Mouse (Mus musculus) thymus, postnatal 25 days (tissue): ENCODE data around the gene Ddx60.
"Not testable (repeated sequence)": the region's sequence is repeated elsewhere in the genome, so short reads cannot be mapped to it uniquely, and the experiment has no call there.

Experiments
- DNase-seq: peaks from one replicate; pipeline ENCODE4 v3.0.0; 2022

Ddx60 gene

DNA sequence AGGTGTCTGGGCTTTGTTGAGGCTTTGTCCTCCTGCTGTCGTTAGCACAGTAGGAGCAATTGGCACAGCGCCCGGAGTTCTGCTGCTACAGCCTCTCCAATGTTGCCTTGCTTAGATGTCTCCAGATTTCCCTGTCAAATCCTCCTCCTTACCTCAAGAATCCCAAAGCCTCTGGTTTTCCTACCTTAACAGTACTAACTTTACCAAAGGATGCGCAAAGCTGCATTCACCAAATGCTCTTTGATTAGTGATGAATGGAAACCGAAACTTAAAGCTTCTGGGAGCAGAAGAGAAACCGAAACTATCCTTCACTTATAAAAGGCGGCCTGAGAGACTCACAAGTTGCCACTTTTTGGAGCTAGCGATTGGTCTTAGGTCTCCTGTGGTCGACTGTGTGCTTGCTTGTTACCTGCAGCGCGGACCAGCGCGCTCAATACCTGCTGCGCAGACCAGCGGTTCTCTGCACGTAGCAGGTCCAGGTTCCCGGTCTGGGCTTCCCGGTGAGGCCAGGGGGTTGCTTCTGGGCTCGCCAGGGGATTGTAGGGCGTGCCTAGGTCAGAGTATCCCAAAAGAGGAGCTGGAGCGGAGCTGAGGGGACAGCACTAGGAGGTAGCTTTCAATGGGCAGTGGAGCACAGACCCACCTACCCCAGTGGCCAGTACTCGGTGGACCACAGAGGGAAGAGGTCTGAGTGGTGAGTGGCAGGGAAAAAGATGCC lies at the start of gene Ddx60:
TSS of gene Ddx60 (plus strand) at position 311 of the 718 bp plus-strand sequence.
- DNase-seq = peak; percentile 45

DNA sequence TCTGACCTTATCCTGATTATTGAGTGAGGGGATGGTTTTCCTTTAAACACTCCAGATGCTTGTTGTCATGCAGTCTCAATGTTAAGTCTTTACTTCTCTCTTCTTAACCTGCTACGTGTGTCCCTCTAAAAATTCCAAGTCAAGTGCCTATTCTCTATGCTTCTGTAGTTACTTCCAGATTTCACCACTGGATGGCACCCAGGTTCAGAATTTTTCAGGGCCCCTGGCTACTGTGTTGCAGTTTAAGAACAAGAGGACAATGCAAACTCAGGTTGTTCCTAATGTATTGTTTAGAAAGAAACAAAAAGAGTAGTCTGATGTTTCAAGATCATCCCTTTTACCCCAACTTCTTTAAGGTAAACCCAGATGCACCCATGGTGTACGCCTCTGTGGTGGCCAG lies 33.8 kb upstream of the Ddx60 start:
- no peak for DNase-seq

DNA sequence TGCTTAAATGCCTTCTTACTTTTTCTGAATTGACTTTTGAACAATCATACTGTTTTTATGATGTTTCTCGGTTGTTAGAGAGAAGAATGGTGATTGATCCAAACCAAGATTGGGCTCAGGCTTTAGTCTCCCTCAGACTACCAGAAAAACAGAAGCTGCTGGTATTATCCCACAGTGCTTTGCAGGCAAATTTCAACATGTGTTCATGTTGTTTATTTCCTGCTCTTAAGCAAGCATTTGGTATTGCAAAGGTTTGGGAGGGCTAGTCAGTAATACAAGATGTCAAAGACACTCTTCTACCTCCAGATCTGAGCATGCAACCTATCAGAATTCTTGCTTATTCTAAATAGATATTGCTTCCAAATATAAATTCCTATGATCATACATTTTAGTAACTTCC lies 31.1 kb upstream of the Ddx60 start:
- DNase-seq = no peak

DNA sequence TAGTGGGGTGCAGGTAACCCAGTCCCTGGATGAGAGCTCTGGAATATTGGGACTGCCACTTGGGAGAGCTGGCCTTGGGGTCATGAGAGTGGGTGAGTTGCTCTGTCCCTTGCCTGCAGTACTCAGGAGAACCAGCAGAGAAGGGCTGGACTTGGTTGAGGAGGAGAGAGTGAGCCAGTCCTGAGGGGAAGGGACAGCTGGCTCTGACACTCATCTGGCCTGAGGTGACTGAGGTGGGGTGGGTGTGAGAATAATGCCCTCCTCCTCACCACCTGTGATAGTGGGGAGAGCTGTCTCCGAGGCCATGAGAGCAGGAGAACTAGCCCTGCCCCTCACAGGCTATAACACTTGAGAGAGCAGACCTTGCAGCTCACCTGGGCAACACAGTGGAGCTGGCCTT lies 30.5 kb upstream of the Ddx60 start:
- DNase-seq = no peak

DNA sequence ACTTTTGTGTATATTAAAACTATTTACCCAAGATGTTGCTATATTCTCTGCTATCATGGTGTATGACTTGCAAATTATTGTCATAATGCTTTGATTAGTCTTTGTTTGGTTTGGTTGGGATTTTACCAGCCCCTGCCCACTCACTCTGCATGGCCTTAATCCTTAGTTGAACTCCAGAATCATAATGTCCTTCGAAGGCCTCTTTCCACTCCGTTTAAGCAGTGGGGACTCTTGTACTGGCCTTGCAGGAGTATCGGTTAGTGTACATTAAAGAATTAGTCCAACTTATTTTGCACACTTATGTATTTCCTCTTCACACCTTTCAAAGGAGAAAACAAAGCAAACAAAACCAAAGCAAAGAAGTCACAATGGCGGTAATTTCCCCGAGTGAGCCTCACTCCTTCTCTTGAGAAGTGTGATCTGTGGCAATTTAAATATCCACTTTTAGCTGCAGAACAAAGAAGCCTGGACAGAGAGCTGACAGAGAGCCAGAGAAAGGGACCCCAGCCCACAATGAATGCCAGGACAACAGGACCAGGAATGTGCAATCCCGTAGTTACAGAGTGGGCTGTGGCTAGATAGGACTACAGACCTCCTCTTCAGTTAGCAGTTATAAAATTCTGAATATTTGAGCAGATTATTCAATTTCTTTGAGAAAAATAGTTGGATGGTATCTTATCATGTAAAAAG lies 26.7 kb upstream of the Ddx60 start:
- no peak for DNase-seq

DNA sequence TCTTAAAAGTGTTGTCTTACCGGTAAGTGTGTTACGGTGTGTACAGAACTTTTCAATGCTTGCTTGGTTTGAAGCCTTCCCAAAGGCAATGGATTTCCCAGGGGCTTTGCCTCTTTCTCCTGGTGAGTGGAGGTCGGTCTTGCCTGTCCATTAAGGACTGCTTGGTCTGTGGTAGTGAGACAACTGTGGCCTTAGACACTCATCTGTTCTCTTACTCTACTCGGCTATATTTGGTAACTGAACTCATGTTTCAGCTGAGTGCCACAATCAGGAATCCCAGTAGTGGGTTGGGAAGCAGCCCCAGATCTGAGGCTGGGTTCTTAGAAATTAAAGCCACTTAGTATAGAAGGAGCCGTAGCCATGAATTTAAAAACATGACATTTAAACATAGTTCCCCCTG lies 25.4 kb upstream of the Ddx60 start, which contains the start of gene Palld:
TSS of gene Palld (minus strand) at position 170 of the 400 bp plus-strand sequence.
- no peak for DNase-seq

DNA sequence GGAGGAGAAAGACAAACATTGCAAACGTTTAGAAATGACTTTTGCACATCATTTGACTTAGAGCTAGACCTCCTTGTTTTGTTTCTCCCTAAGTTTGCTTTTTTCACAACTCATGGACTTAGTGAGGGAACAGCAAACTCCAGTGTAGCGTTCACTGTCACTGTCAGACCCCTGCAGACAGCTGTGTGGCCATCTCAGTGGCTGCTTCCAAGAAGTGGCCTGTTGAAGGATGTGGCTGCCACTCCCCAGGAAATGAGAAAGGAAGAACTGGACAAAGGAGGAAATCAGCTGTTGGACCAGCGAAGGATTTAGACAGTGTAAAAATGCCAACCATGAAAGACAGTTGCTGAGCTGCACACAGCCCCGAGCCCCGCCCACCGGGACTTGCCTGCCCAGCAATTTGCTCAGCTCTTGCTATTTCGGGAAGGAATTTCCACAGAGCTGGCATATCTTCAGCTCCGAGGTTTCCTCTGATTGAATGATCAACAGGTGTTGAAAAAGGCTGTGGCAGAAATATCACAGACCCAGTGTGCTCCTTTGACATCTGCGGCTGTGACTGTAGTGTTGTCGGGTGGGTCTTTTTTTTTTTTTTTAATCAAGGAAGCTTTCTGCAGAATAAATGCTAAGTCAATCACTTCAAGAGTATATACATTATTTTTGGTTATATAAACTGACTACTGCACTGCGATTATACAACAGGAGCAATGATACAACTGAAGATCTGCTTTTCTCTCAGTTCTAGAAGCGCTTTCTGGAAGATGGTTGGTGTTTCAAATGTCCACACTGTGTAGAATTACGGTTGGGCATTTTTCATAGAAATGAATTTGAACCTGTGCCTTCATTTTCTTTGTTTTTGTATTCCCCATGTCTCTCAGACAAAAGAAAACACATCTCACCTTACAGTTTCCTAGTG lies 19.3 kb upstream of the Ddx60 start:
- DNase-seq = no peak

DNA sequence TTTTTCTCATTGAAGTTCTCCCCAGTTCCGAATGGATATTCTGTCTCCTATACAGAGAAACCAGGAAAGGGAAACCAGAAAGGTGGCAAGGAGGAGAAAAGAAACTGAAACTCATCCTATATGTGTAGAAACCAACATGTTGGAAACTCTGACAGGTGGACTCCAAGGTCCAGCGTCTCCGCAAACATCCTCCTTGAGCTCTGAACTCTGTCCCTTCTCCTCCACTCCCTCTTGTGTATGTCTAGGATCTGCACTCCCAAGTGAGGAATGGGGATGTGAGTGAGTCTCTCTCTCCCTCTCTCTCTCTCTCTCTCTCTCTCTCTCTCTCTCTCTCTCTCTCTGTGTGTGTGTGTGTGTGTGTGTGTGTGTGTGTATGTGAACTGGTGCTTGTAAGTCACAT lies 18.6 kb upstream of the Ddx60 start:
- DNase-seq = no peak

DNA sequence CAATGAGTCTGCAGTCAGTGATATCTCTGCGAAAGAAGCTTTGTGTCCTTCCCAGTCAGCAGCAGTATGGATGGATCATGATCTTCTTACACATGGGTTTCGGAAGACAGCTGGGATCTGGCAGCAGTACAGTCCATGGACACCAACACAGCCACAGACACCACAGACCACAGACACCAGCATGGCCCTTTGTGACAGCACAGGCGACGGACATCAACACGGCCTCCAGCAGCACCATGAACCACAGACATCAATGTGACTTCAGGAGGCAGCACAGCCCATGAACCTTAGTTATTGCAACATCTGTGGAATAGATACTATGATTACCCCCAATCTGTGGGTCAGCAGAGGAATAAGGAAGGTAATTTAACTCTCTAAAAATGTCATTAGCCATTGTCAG lies 15.1 kb upstream of the Ddx60 start:
- DNase-seq = no peak

DNA sequence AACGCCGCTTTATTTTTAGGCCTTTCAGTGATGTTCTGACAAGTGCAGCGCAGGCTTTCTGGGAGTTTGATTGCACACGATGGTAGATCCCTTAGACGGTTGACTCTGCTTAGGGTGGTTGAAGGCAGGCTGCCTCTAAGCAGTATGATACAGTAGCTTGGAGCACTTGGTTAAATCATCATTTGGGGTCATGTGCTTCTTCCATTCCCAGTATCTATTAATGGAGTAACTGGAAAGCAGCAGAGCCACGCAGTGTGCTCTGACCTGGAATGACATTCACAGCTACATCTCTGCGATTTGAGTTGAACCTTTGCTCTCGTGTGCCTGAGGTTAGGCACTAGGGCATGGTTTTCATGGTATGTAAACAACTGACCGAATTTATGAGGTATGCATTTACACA lies 13.9 kb upstream of the Ddx60 start:
- DNase-seq = no peak

DNA sequence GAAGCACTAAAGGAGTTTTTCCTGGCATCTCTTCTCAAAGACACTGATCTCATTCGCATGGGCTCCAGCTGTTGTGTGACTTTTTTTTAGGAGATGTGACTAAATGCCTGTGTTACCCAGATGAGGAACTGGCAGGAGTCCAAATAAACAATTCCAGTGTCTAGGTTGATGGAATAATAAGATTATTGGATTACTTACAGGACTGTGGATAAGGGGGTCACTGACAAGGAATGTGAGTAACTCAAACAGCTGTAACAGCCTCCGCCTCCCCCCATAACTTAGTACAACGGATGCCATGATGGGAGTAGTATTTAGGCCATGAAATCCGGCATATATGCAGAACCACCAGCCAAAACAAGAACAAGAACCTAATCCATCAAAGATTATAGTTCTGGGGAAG lies 10.6 kb upstream of the Ddx60 start:
- no peak for DNase-seq

DNA sequence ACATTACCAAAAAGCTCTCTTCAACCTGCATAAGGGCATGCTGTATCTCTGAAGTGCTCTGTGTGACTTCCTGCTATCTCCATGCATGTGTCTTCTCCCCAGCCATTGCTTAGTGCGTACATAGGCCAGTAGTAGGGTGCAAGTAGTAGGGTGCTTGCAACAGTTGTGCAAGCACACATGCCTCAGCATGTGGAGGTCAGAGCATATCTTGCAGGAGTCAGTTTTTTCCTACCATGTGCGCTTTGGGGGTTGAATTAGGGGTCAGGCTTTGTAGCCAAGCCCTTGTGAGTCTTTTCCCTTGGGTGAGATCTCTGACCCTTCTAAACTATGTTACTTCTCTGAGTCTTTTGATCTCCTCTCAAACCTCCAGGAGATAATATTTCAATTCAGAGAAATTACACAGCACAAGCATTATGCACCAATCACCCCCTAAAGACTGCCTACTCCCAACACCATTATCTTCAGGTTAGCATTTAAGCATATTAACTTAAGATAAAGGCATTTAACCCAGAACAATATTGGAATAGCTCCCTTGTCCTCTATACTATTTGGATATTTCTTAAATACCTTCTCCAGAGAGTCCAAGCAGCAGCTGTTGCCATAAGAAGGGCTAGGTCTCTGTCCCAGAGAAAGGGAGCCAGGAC lies 8.6 kb upstream of the Ddx60 start:
- DNase-seq = no peak

DNA sequence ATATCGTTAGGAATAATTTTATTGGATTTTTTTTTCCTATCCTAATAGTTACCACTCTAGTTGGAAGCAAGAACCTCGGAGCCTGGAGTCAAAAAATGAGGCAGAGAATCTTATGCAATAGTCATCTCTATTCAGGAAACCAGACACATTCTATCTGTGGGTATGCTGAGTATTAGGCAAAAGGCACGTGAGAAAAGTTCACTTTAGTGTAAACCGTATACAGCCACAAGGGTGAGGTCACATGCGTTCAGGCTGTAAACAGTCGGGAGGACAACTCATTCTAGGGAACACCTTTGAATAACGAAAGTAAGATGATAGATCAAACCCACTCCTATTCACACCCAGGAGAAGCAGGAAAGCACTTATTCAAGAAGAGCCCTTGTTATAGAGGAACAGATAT lies 7.5 kb upstream of the Ddx60 start:
- no peak for DNase-seq

DNA sequence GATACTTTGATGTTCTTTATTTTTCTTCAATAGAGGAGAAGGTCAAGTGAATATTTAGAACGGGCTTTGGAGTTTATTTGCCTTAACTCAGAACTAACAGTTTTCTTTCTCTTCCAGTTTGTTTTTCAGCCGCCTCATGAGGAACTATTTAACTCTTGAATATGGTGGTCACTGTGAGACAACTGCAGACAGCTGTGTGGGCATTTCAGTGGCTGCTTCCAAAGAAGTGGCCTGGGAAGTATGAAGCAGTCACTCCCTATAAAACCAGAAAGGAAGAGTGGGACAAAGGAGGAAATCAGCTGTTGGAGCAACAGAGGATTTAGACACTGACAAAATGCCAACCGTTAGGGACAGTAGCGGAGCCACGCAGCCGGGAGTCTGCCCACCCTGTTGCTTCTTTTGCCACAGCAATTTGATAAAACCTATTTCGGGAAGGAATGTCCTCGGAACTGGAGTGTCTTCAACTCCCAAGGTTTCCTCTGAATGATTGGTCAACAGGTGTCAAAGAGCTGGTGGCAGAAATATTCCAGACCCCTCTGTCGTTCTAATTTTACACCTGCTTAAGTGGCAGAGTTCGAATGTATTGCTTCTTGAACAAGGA lies 6.3 kb upstream of the Ddx60 start:
- no peak for DNase-seq

DNA sequence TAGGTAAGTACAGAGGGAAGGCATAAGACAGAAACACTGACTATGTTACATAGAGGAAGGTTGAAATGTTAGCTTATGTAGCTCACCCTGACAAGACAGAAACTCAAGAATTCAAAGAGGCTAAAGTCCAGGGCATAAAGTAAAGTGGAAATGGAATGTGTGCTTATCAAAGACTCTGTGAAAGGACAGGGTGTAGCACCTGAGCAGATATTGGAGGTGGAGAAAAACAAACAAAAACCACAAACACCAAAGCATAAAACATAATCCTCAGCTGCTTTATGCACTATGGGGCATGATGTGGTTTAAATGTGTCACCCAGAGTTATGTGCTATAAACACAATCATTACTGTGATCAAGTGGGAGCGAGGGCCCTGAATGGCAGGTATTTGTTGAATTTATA lies 3.4 kb upstream of the Ddx60 start:
- DNase-seq = no peak

DNA sequence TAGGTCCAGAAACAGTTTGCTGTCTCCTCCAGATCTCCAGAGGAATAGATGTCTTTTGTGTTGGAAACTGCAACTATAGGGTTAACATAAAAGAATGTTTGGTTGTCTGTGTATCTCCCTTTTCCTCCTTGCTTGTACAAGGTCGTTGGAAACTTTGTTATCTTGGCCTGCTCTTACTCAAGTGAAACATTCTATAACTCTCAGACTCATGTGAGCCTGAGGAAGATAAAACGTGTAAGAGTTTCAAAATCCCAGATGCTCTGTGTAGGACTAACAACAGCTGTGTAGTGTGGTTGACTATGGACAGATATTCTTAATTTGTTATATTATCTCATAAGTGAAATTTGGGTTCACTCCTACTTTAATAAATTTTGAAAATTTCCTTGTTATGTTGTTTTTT lies 5.4 kb downstream of the Ddx60 start:
- DNase-seq = no peak

DNA sequence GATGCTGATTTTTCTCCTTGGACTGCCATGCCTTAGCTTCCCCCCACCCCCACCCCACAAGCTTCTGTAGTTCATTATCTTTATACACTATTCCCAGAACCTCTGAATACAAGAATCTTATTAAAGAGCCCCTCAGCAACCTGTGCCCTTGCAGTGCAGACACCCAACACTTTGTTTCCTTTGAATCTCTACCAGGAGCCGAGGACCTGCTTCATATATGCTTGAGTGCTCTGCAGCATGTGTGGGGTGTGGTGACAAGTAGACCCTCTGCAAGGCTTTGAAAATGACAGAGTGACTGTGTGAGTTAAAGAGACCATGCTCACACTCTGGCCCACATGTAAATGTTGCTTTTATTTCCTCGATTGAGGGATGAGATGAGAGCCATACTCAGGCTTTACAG lies 9.7 kb downstream of the Ddx60 start:
- no peak for DNase-seq

DNA sequence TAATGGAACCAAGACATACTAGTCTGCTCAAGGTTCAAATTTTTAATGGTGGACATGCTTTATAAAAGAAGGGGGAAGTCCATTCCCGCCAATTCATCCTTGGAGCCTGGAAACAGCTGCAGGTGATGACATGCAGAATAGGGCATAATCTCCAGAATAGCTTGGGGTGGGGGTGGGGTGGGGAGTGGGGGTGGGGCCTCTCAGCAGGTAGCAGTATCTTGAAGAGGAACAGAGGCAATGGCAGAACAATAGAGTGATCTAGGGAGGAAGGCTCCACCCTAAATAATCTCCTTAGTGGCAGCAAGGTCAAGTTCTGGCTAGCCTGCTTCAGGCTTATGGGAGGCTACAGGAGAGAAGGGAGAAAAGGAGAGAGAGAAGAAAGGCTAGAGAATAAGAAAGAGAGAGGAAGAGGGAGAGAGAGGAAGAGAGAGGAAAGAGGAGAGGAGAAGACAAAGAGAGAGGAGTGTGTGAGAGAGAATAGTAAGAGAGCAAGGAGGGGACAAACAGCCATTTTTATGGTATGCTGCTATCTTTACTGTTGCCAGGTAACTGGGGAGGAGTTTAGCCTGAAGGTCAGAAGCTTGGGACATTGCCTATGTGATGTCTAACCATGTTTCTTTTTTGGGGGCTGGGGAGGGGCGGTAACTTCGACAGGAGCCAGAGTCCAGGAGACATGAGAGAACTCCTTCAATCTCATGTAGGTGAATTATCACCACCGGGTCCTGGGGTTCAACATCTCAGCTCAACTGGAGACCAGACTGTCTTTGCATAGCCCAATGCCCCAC lies 36.9 kb downstream of the Ddx60 start:
- not testable (repeated sequence) for DNase-seq

DNA sequence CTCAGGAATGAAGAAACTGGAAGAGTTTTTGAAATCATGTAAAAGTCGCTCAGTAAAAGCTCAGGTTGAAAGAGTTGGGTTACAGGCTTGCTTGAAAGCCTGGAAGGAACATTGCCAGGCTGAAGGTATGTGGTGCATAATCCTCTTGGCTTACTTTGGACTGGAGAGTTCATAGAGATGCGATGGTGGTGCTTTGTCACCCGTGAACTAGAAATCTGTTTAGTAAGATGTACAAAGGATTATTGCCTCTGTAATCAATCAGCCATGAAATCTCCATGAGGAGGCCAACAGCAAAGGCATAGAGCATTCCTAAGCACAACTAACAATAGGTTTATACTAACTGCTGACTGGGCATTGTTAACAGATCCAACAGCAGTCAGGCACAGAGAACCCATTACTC lies 41.7 kb downstream of the Ddx60 start:
- no peak for DNase-seq

DNA sequence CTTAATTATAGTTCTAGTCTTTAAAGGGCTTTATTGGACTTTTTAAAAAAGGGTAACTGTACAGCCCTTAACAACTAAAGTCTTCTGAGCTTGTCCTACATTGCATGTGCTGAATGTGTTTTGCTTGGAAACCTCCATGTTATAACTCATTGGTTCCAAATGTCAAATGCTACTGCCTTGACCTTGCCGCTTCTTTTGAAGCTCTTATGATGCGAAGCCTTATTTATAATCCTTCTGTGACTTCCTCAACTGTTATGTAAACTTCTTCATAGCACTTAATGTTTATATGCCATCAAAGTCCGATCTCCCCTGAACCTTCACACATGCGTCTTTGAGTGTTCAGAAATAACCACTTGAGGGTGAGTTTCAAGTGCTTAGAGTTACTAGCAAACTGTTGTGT lies 57.1 kb downstream of the Ddx60 start:
- no peak for DNase-seq

DNA sequence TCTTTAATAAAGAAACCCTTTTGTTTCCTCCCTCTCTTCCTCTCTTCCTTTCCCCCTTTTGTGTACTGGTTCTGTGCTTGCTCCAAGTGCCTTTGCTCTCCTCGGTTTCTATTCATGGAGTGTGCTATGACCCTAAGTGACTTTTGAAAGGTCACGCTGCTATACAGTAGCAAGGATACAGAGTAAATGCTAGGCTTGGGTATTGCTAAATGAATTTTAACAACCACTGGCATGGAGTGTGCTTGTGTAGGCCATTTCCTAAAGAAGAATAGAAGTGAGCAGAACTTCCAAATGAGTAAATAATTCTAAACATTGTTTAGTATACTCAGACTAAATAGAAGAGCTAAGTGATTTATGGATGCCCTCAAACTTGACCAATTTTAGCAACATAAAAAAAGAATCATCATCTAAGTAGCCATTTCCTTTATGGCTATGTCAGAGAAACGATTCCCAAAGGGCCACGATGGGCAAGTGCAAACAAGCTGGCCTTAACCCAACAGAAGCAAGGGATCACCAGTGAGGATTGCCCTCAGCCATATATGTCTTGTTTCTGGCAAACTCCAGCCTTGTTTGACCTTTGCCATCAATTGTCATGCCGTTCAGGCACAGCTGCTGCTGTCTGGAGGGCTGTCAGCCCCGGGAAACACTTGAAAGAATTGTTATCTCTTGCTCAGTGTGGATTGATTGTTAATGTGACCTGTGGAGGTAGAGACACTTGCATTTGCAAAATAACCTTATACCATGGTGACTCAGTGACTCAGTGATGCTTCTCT lies 58.0 kb downstream of the Ddx60 start:
- DNase-seq = no peak
